24 mouse cellular contexts compared by ENCODE assay signal in the genomic region with DNA sequence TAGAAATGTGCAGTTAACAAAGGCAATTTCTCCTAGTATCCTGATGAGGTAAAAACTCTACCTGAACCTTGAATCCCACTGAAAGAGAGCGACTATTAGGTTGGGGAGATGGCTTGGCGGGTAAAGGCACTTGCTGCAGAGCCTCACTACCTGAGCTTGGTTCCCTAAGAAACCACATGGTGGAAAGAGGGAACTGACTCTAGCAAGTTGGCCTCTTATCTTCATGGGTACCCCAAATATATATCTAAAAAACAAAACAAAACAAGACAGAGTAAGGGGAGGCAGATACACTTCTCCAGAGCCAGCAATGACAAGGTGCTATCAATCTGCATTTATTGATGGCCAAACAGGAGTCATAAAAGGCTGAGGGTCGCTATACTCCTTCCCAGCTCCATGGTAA. TPM values are rescaled to one million over a fixed set of nuclear protein-coding genes. Genes with fewer than 3 reads are reported as not detected.
DNase-seq lines count a peak whose midpoint lies in the region; TF ChIP-seq lines count a peak whose summit lies in the region.
"Had no signal": no experiment of that assay in that cellular context is flagged by ENCODE, and none has a peak within 500 bp of the region (broad histone marks: within the 10 kb centered on the region; RNA-seq: fewer than 3 reads in every experiment).

No protein-coding gene starts in this region.

- TF ChIP-seq POLR2A in MEL (IDR thresholded peaks at IDR 0.05; ENCODE audit: control insufficient read depth in 1 of 2, insufficient read depth in 1 of 2, low read depth in 1 of 2, low read length in 2 of 2, poor library complexity in 1 of 2), result no peak

- TF ChIP-seq CTCF in layer of hippocampus, adult 2 months (conservative IDR thresholded peaks at IDR 0.05), result no peak
- no peak for TF ChIP-seq CTCF in MEL (IDR thresholded peaks at IDR 0.05 in 2 of 3, conservative IDR thresholded peaks at IDR 0.05 in 1 of 3; ENCODE audit: control insufficient read depth in 1 of 3, insufficient read depth in 1 of 3, low read depth in 2 of 3, low read length in 3 of 3, poor library complexity in 1 of 3, severe bottlenecking in 1 of 3)

- H3K9ac ChIP-seq in MEL (ENCODE audit: control insufficient read depth, low read depth, low read length, poor library complexity, severe bottlenecking), result no peak overlapping the region
- H3K9ac ChIP-seq: embryonic facial prominence, embryonic 12.5 days; forebrain, embryonic 13.5 days; forebrain, embryonic 15.5 days; forebrain, postnatal 0 days had no signal

- H3K36me3 ChIP-seq in MEL (ENCODE audit: control insufficient read depth in 1 of 2, insufficient read depth in 2 of 2, low read length in 2 of 2), result peaks cover 0 to 6% of the 10 kb centered on the region in 2 experiments; a peak in 2 of 4 replicates
- H3K36me3 ChIP-seq: embryonic facial prominence, embryonic 10.5 days; embryonic facial prominence, embryonic 12.5 days; forebrain, embryonic 15.5 days; G1E had no signal

- TF ChIP-seq RAD21 in MEL (IDR thresholded peaks at IDR 0.05; ENCODE audit: low read depth, low read length), result no peak

- peaks cover 0 to 12% of the 10 kb centered on the region in 2 experiments; a peak in 2 of 4 replicates for H3K4me1 ChIP-seq in MEL (ENCODE audit: control insufficient read depth in 1 of 2, insufficient read depth in 2 of 2, low read length in 2 of 2)
- H3K4me1 ChIP-seq: embryonic facial prominence, embryonic 10.5 days; embryonic facial prominence, embryonic 12.5 days; forebrain, embryonic 13.5 days; forebrain, embryonic 15.5 days had no signal

- intact Hi-C loops in heart, postnatal 14 days (cut with DNase I), result no loop called here

- peak; percentile 39 for DNase-seq in heart, adult 11 months
- no peak for DNase-seq in heart, postnatal 14 days
- DNase-seq in layer of hippocampus, adult 2 months (ENCODE audit: low spot score in 2 of 2), result no peak
- DNase-seq in layer of hippocampus, adult 8-10 months (ENCODE audit: low spot score in 2 of 2), result no peak
- DNase-seq in MEL (ENCODE audit: low read depth, low spot score), result peak; percentile 53
- DNase-seq in cerebellum, adult 9-10 months, result no peak
- DNase-seq: adrenal gland, adult 8-10 months; adrenal gland, postnatal 25 days; B cell, adult 2 months; cerebellum, adult 11 months; cerebellum, adult 18-20 months; cerebellum, adult 8-10 months; cerebellum, postnatal 10 days; cerebellum, postnatal 25 days; forebrain, postnatal 0 days had no signal

- no peak overlapping the region for H3K4me3 ChIP-seq in layer of hippocampus, adult 2 months
- H3K4me3 ChIP-seq in MEL (ENCODE audit: control insufficient read depth in 1 of 2, insufficient read depth in 1 of 2, low read depth in 2 of 2, low read length in 2 of 2), result no peak overlapping the region
- H3K4me3 ChIP-seq: embryonic facial prominence, embryonic 10.5 days; embryonic facial prominence, embryonic 12.5 days; forebrain, embryonic 13.5 days; forebrain, embryonic 15.5 days had no signal

- TF ChIP-seq EP300 in MEL (IDR thresholded peaks at IDR 0.05; ENCODE audit: low read depth in 1 of 2, low read length in 2 of 2), result peak in 1 of 2 experiments; percentile 34; a peak in 1 of 4 replicates

- no peaks in the 10 kb centered on the region for H3K79me2 ChIP-seq in MEL (ENCODE audit: control insufficient read depth, insufficient read depth, low read length, poor library complexity)

- H3K9me3 ChIP-seq in MEL (replicated peaks; ENCODE audit: insufficient read depth, low read length), result no peaks in the 10 kb centered on the region
- H3K9me3 ChIP-seq: embryonic facial prominence, embryonic 10.5 days; embryonic facial prominence, embryonic 12.5 days; forebrain, embryonic 13.5 days; forebrain, embryonic 15.5 days; G1E had no signal

- peak overlapping the region; percentile 71 for H3K27ac ChIP-seq in layer of hippocampus, adult 2 months
- H3K27ac ChIP-seq in MEL (ENCODE audit: control insufficient read depth, low read depth, low read length), result no peak overlapping the region
- H3K27ac ChIP-seq: embryonic facial prominence, embryonic 10.5 days; embryonic facial prominence, embryonic 12.5 days; forebrain, embryonic 13.5 days; forebrain, embryonic 15.5 days had no signal

- H3K27me3 ChIP-seq in MEL (ENCODE audit: control insufficient read depth in 1 of 2, insufficient read depth in 2 of 2, low read length in 2 of 2), result peaks cover under 1 to 7% of the 10 kb centered on the region in 2 experiments
- H3K27me3 ChIP-seq: embryonic facial prominence, embryonic 12.5 days; forebrain, embryonic 13.5 days; forebrain, embryonic 15.5 days had no signal

TF ChIP-seq in MEL, 35 proteins besides CTCF, POLR2A, EP300 and RAD21:
- TF ChIP-seq MAFK (IDR thresholded peaks at IDR 0.05; ENCODE audit: borderline replicate concordance, low read depth, low read length) (no peak), ZMIZ1 (IDR thresholded peaks at IDR 0.05; ENCODE audit: low read depth, low read length) (no peak), UBTF (IDR thresholded peaks at IDR 0.05; ENCODE audit: borderline replicate concordance, insufficient read depth, low read depth, low read length) (no peak), BHLHE40 (IDR thresholded peaks at IDR 0.05; ENCODE audit: borderline replicate concordance, low read depth, low read length) (no peak), POLR2AphosphoS2 (IDR thresholded peaks at IDR 0.05; ENCODE audit: low read length) (no peak), MXI1 (IDR thresholded peaks at IDR 0.05; ENCODE audit: low read depth, low read length) (no peak), GABPA (IDR thresholded peaks at IDR 0.05; ENCODE audit: low read depth, low read length) (no peak), CHD1 (IDR thresholded peaks at IDR 0.05; ENCODE audit: low read depth, low read length) (no peak), ETS1 (IDR thresholded peaks at IDR 0.05; ENCODE audit: low read depth, low read length) (peak; percentile 13; the same call in 1 of the 2 replicates), MEF2A (IDR thresholded peaks at IDR 0.05; ENCODE audit: extremely low read depth, insufficient replicate concordance, low read depth, low read length, poor library complexity, severe bottlenecking) (no peak), HCFC1 (IDR thresholded peaks at IDR 0.05; ENCODE audit: low read depth, low read length) (no peak), GATA1 (IDR thresholded peaks at IDR 0.05; ENCODE audit: low read depth, low read length) (peak; percentile 66), USF2 (IDR thresholded peaks at IDR 0.05; ENCODE audit: borderline replicate concordance in 1 of 2, insufficient read depth in 1 of 2, low read depth in 1 of 2, low read length in 2 of 2) (no peak), TBP (IDR thresholded peaks at IDR 0.05; ENCODE audit: low read depth, low read length) (no peak), ZC3H11A (IDR thresholded peaks at IDR 0.05; ENCODE audit: low read depth, low read length) (no peak), TAL1 (IDR thresholded peaks at IDR 0.05; ENCODE audit: low read length) (peak; percentile 33; the same call in 1 of the 2 replicates), RCOR1 (IDR thresholded peaks at IDR 0.05; ENCODE audit: low read depth, low read length) (0 out of 2 replicates have a peak, but pooled peaks have one; percentile 6), ZKSCAN1 (IDR thresholded peaks at IDR 0.05; ENCODE audit: low read depth, low read length) (no peak), ELF1 (IDR thresholded peaks at IDR 0.05; ENCODE audit: low read depth, low read length) (no peak), ZNF384 (IDR thresholded peaks at IDR 0.05; ENCODE audit: low read depth, low read length) (no peak), MYC (IDR thresholded peaks at IDR 0.05; ENCODE audit: low read depth, low read length) (peak; percentile 80; the same call in 1 of the 2 replicates), CHD2 (IDR thresholded peaks at IDR 0.05; ENCODE audit: low read length) (no peak), JUND (IDR thresholded peaks at IDR 0.05; ENCODE audit: low read depth, low read length) (no peak), POLR2AphosphoS5 (IDR thresholded peaks at IDR 0.05; ENCODE audit: borderline replicate concordance, low read depth, low read length) (no peak)

RNA-seq across cellular contexts. Expression of gene Pkd2l1, which starts 8.3 kb away (rescaled TPM):
- not detected for total RNA-seq in heart, postnatal 14 days (2021)
- under 1 TPM; 0.15 to 0.31 TPM for total RNA-seq in layer of hippocampus, adult 2 months (2021)
- total RNA-seq in layer of hippocampus, adult 8-10 months (2022), result under 1 TPM; 0.26 to 0.64 (median 0.34) TPM
- total RNA-seq in MEL (2012; rRNA removed), result not detected in 2 replicates
- polyA plus RNA-seq in MEL (2012; ENCODE audit: insufficient read depth in 1 of 2, insufficient read length in 2 of 2, low read depth in 1 of 2, low replicate concordance in 2 of 2, missing spikeins in 1 of 2), result not detected
- total RNA-seq: adrenal gland, adult 18-20 months; adrenal gland, adult 8-10 months; adrenal gland, postnatal 25 days; G1E had no signal
- polyA plus RNA-seq: CD4-positive, CD25-positive, alpha-beta regulatory T cell, adult 4 months; embryonic facial prominence, embryonic 12.5 days; G1E had no signal

RNA-seq across cellular contexts. Expression of gene Scd3, which starts 19.1 kb away (rescaled TPM):
- not detected for total RNA-seq in heart, postnatal 14 days (2021)
- 1 to 10 TPM; 1.6 to 2.2 TPM for total RNA-seq in layer of hippocampus, adult 2 months (2021)
- 1 to 10 TPM; 2.7 to 4.1 (median 3.2) TPM for total RNA-seq in layer of hippocampus, adult 8-10 months (2022)
- 0.96 and 1.4 TPM in 2 replicates for total RNA-seq in MEL (2012; rRNA removed)
- 100 to 1,000 TPM in 1 of 2 experiments, under 1 TPM in 1; 0.65 to 745 TPM for polyA plus RNA-seq in MEL (2012; ENCODE audit: insufficient read depth in 1 of 2, insufficient read length in 2 of 2, low read depth in 1 of 2, low replicate concordance in 2 of 2, missing spikeins in 1 of 2)
- total RNA-seq: adrenal gland, postnatal 25 days; CH12.LX had no signal
- polyA plus RNA-seq: activated CD4-positive, CD25-positive, alpha-beta regulatory T cell, adult 4 months; CD4-positive, CD25-positive, alpha-beta regulatory T cell, adult 4 months; G1E had no signal

RNA-seq across cellular contexts. Expression of gene Bloc1s2, which starts 37.7 kb away (rescaled TPM):
- total RNA-seq in heart, postnatal 14 days (2021), result 10 to 100 TPM; 12.9 to 15.6 TPM
- total RNA-seq in layer of hippocampus, adult 2 months (2021), result 10 to 100 TPM; 58.3 to 60.8 TPM
- total RNA-seq in layer of hippocampus, adult 8-10 months (2022), result 10 to 100 TPM; 55.5 to 72.3 (median 59.8) TPM
- total RNA-seq in MEL (2012; rRNA removed), result 171 and 193 TPM in 2 replicates
- polyA plus RNA-seq in MEL (2012; ENCODE audit: insufficient read depth in 1 of 2, insufficient read length in 2 of 2, low read depth in 1 of 2, low replicate concordance in 2 of 2, missing spikeins in 1 of 2), result 100 to 1,000 TPM in 1 of 2 experiments, not detected in 1; 151 TPM

RNA-seq across cellular contexts. Expression of gene Cwf19l1, which starts 48.3 kb away (rescaled TPM):
- total RNA-seq in heart, postnatal 14 days (2021), result 10 to 100 TPM in 1 of 2 experiments, 1 to 10 TPM in 1; 9.0 to 11.6 TPM
- total RNA-seq in layer of hippocampus, adult 2 months (2021), result 10 to 100 TPM; 18.0 to 19.4 TPM
- total RNA-seq in layer of hippocampus, adult 8-10 months (2022), result 10 to 100 TPM; 19.1 to 21.2 (median 19.9) TPM
- 28.2 and 29.0 TPM in 2 replicates for total RNA-seq in MEL (2012; rRNA removed)
- 10 to 100 TPM in 1 of 2 experiments, not detected in 1; 68.6 TPM for polyA plus RNA-seq in MEL (2012; ENCODE audit: insufficient read depth in 1 of 2, insufficient read length in 2 of 2, low read depth in 1 of 2, low replicate concordance in 2 of 2, missing spikeins in 1 of 2)

Comparison
In these comparisons a context has a peak if more than half of its experiments do, and no peak if none do; other contexts are left out.
1. DNase-seq: peak in heart, adult 11 months (single experiment) and MEL (single experiment); none in heart, postnatal 14 days (0 of 2), layer of hippocampus, adult 2 months (0 of 2), layer of hippocampus, adult 8-10 months (0 of 2) and cerebellum, adult 9-10 months (single experiment).